Mouse (Mus musculus) stomach, embryonic 14.5 days (tissue): ENCODE results near the gene Akap13. TPM values are rescaled to one million over a fixed set of nuclear protein-coding genes. Genes with fewer than 3 reads are reported as not detected.
"Not testable (repeated sequence)": the region's sequence is repeated elsewhere in the genome, so short reads cannot be mapped to it uniquely, and the experiment has no call there.

Experiments used
- ATAC-seq: fragments of 200-750 bp; cut with Nextera tagmentation; 2 replicates; pipeline ENCODE4 v1.8.0; 2017; ENCODE audit warnings: low read depth, moderate TSS enrichment; ENCODE audit not compliant: insufficient number of reproducible peaks, insufficient read depth, low FRiP score
- H3K27ac ChIP-seq: fragments of 300-500 bp; sonication (generic); 2 replicates; pipeline ENCODE4 v1.5.1; 2014; ENCODE audit warnings: mild to moderate bottlenecking, low read length, moderate library complexity, mixed read lengths
- H3K27me3 ChIP-seq: fragments of 300-500 bp; sonication (generic); 2 replicates; pipeline ENCODE4 v1.6.1; 2014; ENCODE audit warnings: low read length, control low read depth, mixed read lengths; ENCODE audit not compliant: control insufficient read depth, insufficient read depth
- H3K36me3 ChIP-seq: fragments of 300-500 bp; sonication (generic); 2 replicates; pipeline ENCODE4 v1.6.1; 2014; ENCODE audit warnings: mild to moderate bottlenecking, control low read depth, low read length, moderate library complexity, mixed read lengths; ENCODE audit not compliant: control insufficient read depth, insufficient read depth
- H3K4me1 ChIP-seq: fragments of 300-500 bp; sonication (generic); 2 replicates; pipeline ENCODE4 v1.6.1; 2014; ENCODE audit warnings: low read length, control low read depth, mixed read lengths; ENCODE audit not compliant: control insufficient read depth, insufficient read depth
- H3K4me2 ChIP-seq: fragments of 300-500 bp; sonication (generic); replicated peaks from 2 replicates; pipeline ENCODE4 v1.6.1; 2014; ENCODE audit warnings: low read depth, low read length, control low read depth
- H3K4me3 ChIP-seq: fragments of 300-500 bp; sonication (generic); 2 replicates; pipeline ENCODE4 v1.5.1; 2014; ENCODE audit warnings: low read depth, low read length, control low read depth
- H3K9ac ChIP-seq: fragments of 300-500 bp; sonication (generic); replicated peaks from 2 replicates; pipeline ENCODE4 v1.6.1; 2014; ENCODE audit warnings: low read depth, mild to moderate bottlenecking, control low read depth, low read length, moderate library complexity, mixed read lengths
- H3K9me3 ChIP-seq: fragments of 300-500 bp; sonication (generic); 2 replicates; pipeline ENCODE4 v1.6.1; 2016; ENCODE audit warnings: low read depth, low read length, control low read depth; ENCODE audit not compliant: control insufficient read depth
- WGBS: fragments of 180-500 bp; shearing (Covaris S2); extraction: QIAGEN DNeasy Blood & Tissue Kit; methylation state at CpG from one replicate; pipeline ENCODE4 v1.1.7; 2014; 5-methylcytosine and 5-hydroxymethylcytosine counted together
- polyA plus RNA-seq: library from polyadenylated mRNA; unstranded; fragments of >200 nt; fragmentation: Nextera tagmentation; extraction: Ambion mirVana; gene quantifications from 2 replicates; pipeline ENCODE4 v1.2.1, GENCODE M21; 2014

The Akap13 gene
- polyA plus RNA-seq, 1 experiment from 2014 or later = 74.0 TPM

- not testable (repeated sequence) for H3K4me1 ChIP-seq, H3K9me3 ChIP-seq, H3K36me3 ChIP-seq, H3K9ac ChIP-seq, H3K4me2 ChIP-seq, H3K4me3 ChIP-seq, ATAC-seq, H3K27me3 ChIP-seq
- WGBS = 39% methylated on average over 12 of the region's 13 CpGs
- 0 out of 2 replicates have a peak overlapping the region, but pooled peaks have one; percentile 2 for H3K27ac ChIP-seq
These were observed 335.9 kb downstream of the Akap13 start for GRCm38 (mm10) chr7:75791092-75791837.

GRCm38 (mm10) chr7:75793091-75793490 is 337.8 kb downstream of the Akap13 start:
- Histone ChIP-seq H3K9ac (no peak overlapping the region), H3K4me1 (peaks cover 7% of the 10 kb centered on the region), H3K36me3 (no peaks in the 10 kb centered on the region), H3K4me2 (no peak overlapping the region), H3K27me3 (no peaks in the 10 kb centered on the region), H3K9me3 (no peaks in the 10 kb centered on the region), H3K27ac (no peak overlapping the region), H3K4me3 (no peak overlapping the region)
- 51% methylated on average over 2 of the region's 2 CpGs for WGBS
- no peak for ATAC-seq

- Histone ChIP-seq H3K4me3 (no peak overlapping the region), H3K4me1 (peaks cover 7% of the 10 kb centered on the region), H3K27ac (no peak overlapping the region), H3K9ac (no peak overlapping the region), H3K36me3 (no peaks in the 10 kb centered on the region), H3K9me3 (no peaks in the 10 kb centered on the region), H3K27me3 (no peaks in the 10 kb centered on the region), H3K4me2 (no peak overlapping the region)
- 43% methylated on average over 3 of the region's 3 CpGs for WGBS
- ATAC-seq = no peak
These were observed 338.5 kb downstream of the Akap13 start for GRCm38 (mm10) chr7:75793654-75794335.

GRCm38 (mm10) chr7:75795106-75795505 is 339.8 kb downstream of the Akap13 start:
- H3K4me3 ChIP-seq = no peak overlapping the region
- H3K27me3 ChIP-seq = no peaks in the 10 kb centered on the region
- no peak for ATAC-seq
- 85% methylated on average over 8 of the region's 8 CpGs for WGBS
- H3K4me1 ChIP-seq = peaks cover 7% of the 10 kb centered on the region
- no peak overlapping the region for H3K4me2 ChIP-seq
- no peak overlapping the region for H3K9ac ChIP-seq
- no peaks in the 10 kb centered on the region for H3K9me3 ChIP-seq
- no peak overlapping the region for H3K27ac ChIP-seq
- H3K36me3 ChIP-seq = no peaks in the 10 kb centered on the region

GRCm38 (mm10) chr7:75796474-75796873 is 341.1 kb downstream of the Akap13 start:
- H3K27me3 ChIP-seq = no peaks in the 10 kb centered on the region
- no peak overlapping the region for H3K4me3 ChIP-seq
- H3K4me1 ChIP-seq = peaks cover 3% of the 10 kb centered on the region; the same call in 1 of the 2 replicates
- ATAC-seq = peak; percentile 64; the same call in 1 of the 2 replicates
- no peak overlapping the region for H3K27ac ChIP-seq
- WGBS = 15% methylated on average over 9 of the region's 9 CpGs
- no peaks in the 10 kb centered on the region for H3K9me3 ChIP-seq
- no peak overlapping the region for H3K4me2 ChIP-seq
- H3K36me3 ChIP-seq = no peaks in the 10 kb centered on the region
- H3K9ac ChIP-seq = no peak overlapping the region

GRCm38 (mm10) chr7:75800530-75800929 is 345.2 kb downstream of the Akap13 start:
- Histone ChIP-seq H3K9me3 (no peaks in the 10 kb centered on the region), H3K4me1 (peaks cover 3% of the 10 kb centered on the region; the same call in 1 of the 2 replicates), H3K4me3 (no peak overlapping the region), H3K27me3 (no peaks in the 10 kb centered on the region), H3K36me3 (no peaks in the 10 kb centered on the region), H3K4me2 (no peak overlapping the region), H3K27ac (no peak overlapping the region), H3K9ac (no peak overlapping the region)
- 49% methylated on average over 4 of the region's 4 CpGs for WGBS
- no peak for ATAC-seq

GRCm38 (mm10) chr7:75801022-75801421 is 345.7 kb downstream of the Akap13 start:
- H3K9me3 ChIP-seq = no peaks in the 10 kb centered on the region
- no peak overlapping the region for H3K9ac ChIP-seq
- 88% methylated on average over 3 of the region's 3 CpGs for WGBS
- H3K27ac ChIP-seq = no peak overlapping the region
- peaks cover 5% of the 10 kb centered on the region; the same call in 1 of the 2 replicates for H3K4me1 ChIP-seq
- no peak overlapping the region for H3K4me3 ChIP-seq
- H3K27me3 ChIP-seq = no peaks in the 10 kb centered on the region
- H3K36me3 ChIP-seq = no peaks in the 10 kb centered on the region
- ATAC-seq = no peak
- H3K4me2 ChIP-seq = no peak overlapping the region

- H3K4me3 ChIP-seq = no peak overlapping the region
- no peaks in the 10 kb centered on the region for H3K9me3 ChIP-seq
- ATAC-seq = no peak
- H3K27me3 ChIP-seq = no peaks in the 10 kb centered on the region
- H3K27ac ChIP-seq = no peak overlapping the region
- H3K4me2 ChIP-seq = no peak overlapping the region
- H3K36me3 ChIP-seq = no peaks in the 10 kb centered on the region
- H3K9ac ChIP-seq = no peak overlapping the region
- peaks cover 8% of the 10 kb centered on the region; the same call in 1 of the 2 replicates for H3K4me1 ChIP-seq
- 88% methylated on average over 5 of the region's 5 CpGs for WGBS
These were observed 346.5 kb downstream of the Akap13 start for GRCm38 (mm10) chr7:75801621-75802358.
